Mouse (Mus musculus): ENCODE measurements around the gene Camkk2. TPM values are rescaled to one million over a fixed set of nuclear protein-coding genes. Genes with fewer than 3 reads are reported as not detected.
A peak's percentile ranks its signal among the peaks of the same experiment; 100 is the strongest.

The Camkk2 gene
- 66.1 and 69.4 TPM in 2 replicates for polyA plus RNA-seq (2015; fragmentation: Nextera tagmentation; extraction: Ambion mirVana)

- H3K4me3 ChIP-seq: peak within 1 kb of the TSS; percentile 74
- H3K9ac ChIP-seq: peak within 1 kb of the TSS; percentile 80
- H3K36me3 ChIP-seq (replicated peaks): no peaks in the 10 kb centered on the region
- WGBS: under 1% methylated on average over 44 of the region's 63 CpGs
- H3K4me1 ChIP-seq: peaks cover 17% of the 10 kb centered on the region
- H3K27me3 ChIP-seq (replicated peaks): no peaks in the 10 kb centered on the region
- peak within 1 kb of the TSS; percentile 70 for H3K27ac ChIP-seq
- peak; percentile 88 for ATAC-seq (replicated peaks)
- no peaks in the 10 kb centered on the region for H3K9me3 ChIP-seq
- peak within 1 kb of the TSS; percentile 87 for H3K4me2 ChIP-seq
Observed at GRCm38 (mm10) chr5:122779277-122779834, at the start of gene Camkk2. Gene Camkk2, minus strand, starts transcription at chr5:122779409.

DNA sequence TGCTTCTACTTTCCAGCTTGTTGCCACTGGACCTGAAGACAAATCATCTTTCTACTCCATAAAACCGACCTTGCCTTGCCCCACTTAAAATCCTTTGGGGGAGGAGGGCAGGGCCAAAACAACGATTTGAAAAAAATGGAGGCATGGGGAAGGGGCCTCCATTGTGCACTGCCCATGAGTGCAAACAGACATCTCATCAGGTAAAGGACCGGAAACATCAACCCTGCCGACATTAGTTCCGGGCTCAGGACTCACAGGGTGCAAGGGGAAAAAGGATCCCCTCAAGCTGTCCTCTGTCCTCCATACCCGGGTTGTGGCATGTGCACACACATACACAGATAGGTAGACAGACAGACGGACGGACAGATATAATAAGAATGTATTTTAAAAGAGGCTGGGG is 45.9 kb upstream of the Camkk2 start:
- H3K9ac ChIP-seq: no peak overlapping the region
- no peak overlapping the region for H3K4me2 ChIP-seq
- peaks cover 2% of the 10 kb centered on the region for H3K4me1 ChIP-seq
- H3K36me3 ChIP-seq (replicated peaks): no peaks in the 10 kb centered on the region
- no peaks in the 10 kb centered on the region for H3K9me3 ChIP-seq
- 80% methylated on average over 8 of the region's 8 CpGs for WGBS
- ATAC-seq (replicated peaks): no peak
- no peak overlapping the region for H3K4me3 ChIP-seq
- no peak overlapping the region for H3K27ac ChIP-seq
- H3K27me3 ChIP-seq (replicated peaks): no peaks in the 10 kb centered on the region

- H3K36me3 ChIP-seq (replicated peaks): 0 out of 2 replicates have a peak, but pooled peaks cover 1% of the 10 kb centered on the region
- H3K4me3 ChIP-seq: no peak overlapping the region
- H3K9ac ChIP-seq: no peak overlapping the region
- 71% methylated on average over 6 of the region's 6 CpGs for WGBS
- H3K27ac ChIP-seq: no peak overlapping the region
- H3K4me1 ChIP-seq: peaks cover 9% of the 10 kb centered on the region
- no peaks in the 10 kb centered on the region for H3K27me3 ChIP-seq (replicated peaks)
- no peaks in the 10 kb centered on the region for H3K9me3 ChIP-seq
- H3K4me2 ChIP-seq: no peak overlapping the region
- ATAC-seq (replicated peaks): no peak
Observed at GRCm38 (mm10) chr5:122824450-122824849, 45.2 kb upstream of the Camkk2 start.

GRCm38 (mm10) chr5:122823976-122824375 is 44.8 kb upstream of the Camkk2 start:
- no peak overlapping the region for H3K9ac ChIP-seq
- 0 out of 2 replicates have a peak, but pooled peaks cover 4% of the 10 kb centered on the region for H3K36me3 ChIP-seq (replicated peaks)
- 70% methylated on average over 1 of the region's 1 CpGs for WGBS
- H3K4me3 ChIP-seq: no peak overlapping the region
- H3K4me2 ChIP-seq: no peak overlapping the region
- no peak for ATAC-seq (replicated peaks)
- H3K27ac ChIP-seq: no peak overlapping the region
- peaks cover 12% of the 10 kb centered on the region for H3K4me1 ChIP-seq
- no peaks in the 10 kb centered on the region for H3K27me3 ChIP-seq (replicated peaks)
- H3K9me3 ChIP-seq: no peaks in the 10 kb centered on the region

DNA sequence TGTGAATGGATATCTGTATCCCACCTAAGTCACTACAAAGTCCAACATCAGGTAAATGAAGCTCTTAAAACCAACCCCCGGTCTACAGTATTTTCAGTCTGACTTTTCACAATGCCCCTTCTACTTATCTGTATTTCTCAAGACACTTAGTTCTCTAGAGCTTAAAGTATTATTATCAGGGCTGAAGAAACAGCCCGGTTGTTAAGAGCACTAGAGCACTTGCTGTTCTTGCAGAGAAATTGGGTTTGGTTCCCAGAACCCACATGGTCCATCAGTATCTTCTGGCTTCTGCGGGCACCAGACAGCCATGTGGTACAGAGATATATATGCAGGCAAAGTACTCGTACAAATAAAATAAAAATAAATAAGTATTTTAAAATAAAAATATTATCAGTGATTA is 43.2 kb upstream of the Camkk2 start:
- Histone ChIP-seq H3K9ac (no peak overlapping the region), H3K27me3 (replicated peaks) (no peaks in the 10 kb centered on the region), H3K4me2 (no peak overlapping the region), H3K27ac (no peak overlapping the region), H3K4me3 (no peak overlapping the region), H3K9me3 (no peaks in the 10 kb centered on the region), H3K4me1 (peaks cover 17% of the 10 kb centered on the region), H3K36me3 (replicated peaks) (peaks cover 13% of the 10 kb centered on the region)
- ATAC-seq (replicated peaks): no peak
- WGBS: 92% methylated on average over 4 of the region's 4 CpGs

DNA sequence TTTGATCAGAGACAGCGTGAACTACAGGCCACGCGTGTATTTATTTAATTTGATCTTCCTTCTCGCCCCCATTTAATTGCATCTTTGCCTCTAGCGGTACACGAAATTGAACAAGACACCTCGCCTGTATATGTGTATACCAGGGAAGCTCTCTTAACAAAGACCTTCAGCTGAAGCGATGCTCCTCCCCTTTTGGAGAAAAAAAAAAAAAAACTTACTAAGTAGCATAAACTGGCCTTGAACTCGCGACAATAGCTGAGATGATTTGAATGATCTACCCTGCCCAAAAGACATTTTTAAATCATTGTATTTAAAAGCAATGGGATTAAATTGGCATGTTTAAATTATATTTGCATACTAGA is 42.3 kb upstream of the Camkk2 start:
- Histone ChIP-seq H3K4me1 (peaks cover 17% of the 10 kb centered on the region), H3K9ac (peak overlapping the region; percentile 37; the same call in 1 of the 2 replicates), H3K9me3 (no peaks in the 10 kb centered on the region), H3K27me3 (replicated peaks) (no peaks in the 10 kb centered on the region), H3K4me2 (peak overlapping the region; percentile 52), H3K27ac (peak overlapping the region; percentile 98), H3K36me3 (replicated peaks) (peaks cover 19% of the 10 kb centered on the region), H3K4me3 (peak overlapping the region; percentile 87)
- peak; percentile 70 for ATAC-seq (replicated peaks)
- WGBS: 0% methylated on average over 10 of the region's 10 CpGs

GRCm38 (mm10) chr5:122820777-122821523 is 41.7 kb upstream of the Camkk2 start, which contains the start of gene Anapc5:
Gene Anapc5, minus strand, starts transcription at chr5:122821339.
- Histone ChIP-seq H3K36me3 (replicated peaks) (peaks cover 22% of the 10 kb centered on the region), H3K27me3 (replicated peaks) (no peaks in the 10 kb centered on the region)

DNA sequence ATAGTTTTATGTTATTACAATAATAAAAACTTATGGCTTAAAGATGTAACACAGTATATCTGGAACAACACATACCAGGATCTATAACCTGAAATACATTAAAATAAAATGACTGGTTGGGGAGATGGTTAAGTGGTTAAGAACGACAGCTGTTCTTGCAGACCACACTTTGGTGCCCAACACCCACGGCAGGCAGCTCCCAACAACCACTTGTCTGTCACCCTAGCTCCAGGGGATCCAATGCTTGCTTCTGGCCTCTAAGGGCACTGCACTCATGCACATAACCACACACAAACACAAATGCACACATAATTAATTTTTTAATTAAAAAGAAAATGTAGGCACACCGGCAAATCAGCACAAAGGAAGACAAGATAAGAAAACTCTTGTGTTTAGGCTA is 33.5 kb upstream of the Camkk2 start:
- Histone ChIP-seq H3K9ac (no peak overlapping the region), H3K4me2 (no peak overlapping the region), H3K4me3 (no peak overlapping the region), H3K27me3 (replicated peaks) (no peaks in the 10 kb centered on the region), H3K27ac (no peak overlapping the region), H3K36me3 (replicated peaks) (peaks cover 58% of the 10 kb centered on the region), H3K9me3 (no peaks in the 10 kb centered on the region), H3K4me1 (no peaks in the 10 kb centered on the region)
- WGBS: 84% methylated on average over 3 of the region's 3 CpGs
- no peak for ATAC-seq (replicated peaks)

More at GRCm38 (mm10) chr5:122820777-122821523, 41.7 kb upstream of the Camkk2 start, which contains the start of gene Anapc5:
- Histone ChIP-seq H3K9ac (peak within 1 kb of the TSS; percentile 72), H3K9me3 (no peaks in the 10 kb centered on the region), H3K4me2 (peak within 1 kb of the TSS; percentile 52), H3K27ac (peak within 1 kb of the TSS; percentile 98), H3K4me3 (peak within 1 kb of the TSS; percentile 87), H3K4me1 (peaks cover 17% of the 10 kb centered on the region)
- under 1% methylated on average over 54 of the region's 55 CpGs for WGBS
- ATAC-seq (replicated peaks): peak; percentile 100

DNA sequence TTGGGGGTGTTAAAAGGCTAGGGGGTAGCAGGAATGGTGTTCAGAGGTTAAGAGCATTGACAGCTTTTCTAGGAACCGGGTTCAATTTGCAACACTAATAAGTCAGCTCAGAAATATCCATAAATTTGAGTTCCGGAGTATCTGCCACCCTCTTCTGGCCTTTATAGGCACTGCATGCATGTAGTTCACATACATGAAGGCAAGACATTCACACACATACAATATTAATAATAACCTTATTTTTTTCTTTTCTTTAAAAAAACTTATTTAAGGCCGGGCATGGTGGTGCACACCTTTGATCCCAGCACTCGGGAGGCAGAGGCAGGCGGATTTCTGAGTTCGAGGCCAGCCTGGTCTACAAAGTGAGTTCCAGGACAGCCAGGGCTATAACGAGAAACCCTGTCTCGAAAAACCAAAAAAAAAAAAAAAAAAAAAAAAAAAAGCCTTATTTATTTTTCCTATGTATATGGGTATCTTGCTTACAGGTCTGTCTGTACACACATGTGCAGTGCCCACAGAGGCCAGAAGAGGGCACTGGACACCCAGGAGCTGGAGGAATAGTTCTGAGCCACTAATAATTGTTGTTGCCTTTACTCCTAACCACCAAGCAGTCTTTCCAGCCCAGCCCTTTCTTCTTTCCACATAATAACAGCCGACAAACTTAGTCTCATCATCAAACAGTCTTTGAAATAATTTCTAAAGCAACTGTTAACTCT is 32.3 kb upstream of the Camkk2 start:
- 96% methylated on average over 9 of the region's 9 CpGs for WGBS
- no peak for ATAC-seq (replicated peaks)

GRCm38 (mm10) chr5:122805503-122805902 is 26.3 kb upstream of the Camkk2 start:
- Histone ChIP-seq H3K4me3 (no peak overlapping the region), H3K9me3 (no peaks in the 10 kb centered on the region), H3K27ac (no peak overlapping the region), H3K4me2 (no peak overlapping the region), H3K9ac (no peak overlapping the region), H3K27me3 (replicated peaks) (no peaks in the 10 kb centered on the region), H3K4me1 (no peaks in the 10 kb centered on the region), H3K36me3 (replicated peaks) (peaks cover 71% of the 10 kb centered on the region)
- 68% methylated on average over 3 of the region's 3 CpGs for WGBS
- ATAC-seq (replicated peaks): no peak

More for the DNA sequence above, 32.3 kb upstream of the Camkk2 start:
- no peak overlapping the region for H3K9ac ChIP-seq
- H3K4me1 ChIP-seq: no peaks in the 10 kb centered on the region
- H3K27ac ChIP-seq: no peak overlapping the region
- no peak overlapping the region for H3K4me3 ChIP-seq
- peaks cover 61% of the 10 kb centered on the region for H3K36me3 ChIP-seq (replicated peaks)
- no peaks in the 10 kb centered on the region for H3K9me3 ChIP-seq
- no peaks in the 10 kb centered on the region for H3K27me3 ChIP-seq (replicated peaks)
- H3K4me2 ChIP-seq: no peak overlapping the region

DNA sequence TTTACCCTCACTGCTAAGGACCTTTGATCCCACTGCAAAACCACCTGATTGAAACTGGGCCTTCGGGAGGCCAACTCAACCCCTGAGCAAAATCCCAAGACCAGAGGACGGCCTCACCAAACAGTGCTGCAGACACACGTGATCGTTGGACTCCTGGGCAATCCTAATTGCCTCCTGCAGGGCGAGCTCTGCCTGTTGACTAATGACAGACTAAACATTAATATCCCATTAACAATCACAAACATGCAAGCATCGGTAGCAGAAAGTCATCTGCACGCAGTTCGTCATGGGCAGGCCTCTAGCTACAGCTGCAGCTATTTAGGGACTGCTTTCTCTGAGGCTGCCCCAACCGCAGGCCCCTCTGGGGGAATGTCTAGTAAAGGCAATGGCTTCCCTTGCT is 23.5 kb upstream of the Camkk2 start:
- H3K27ac ChIP-seq: no peak overlapping the region
- peaks cover 94% of the 10 kb centered on the region for H3K36me3 ChIP-seq (replicated peaks)
- no peaks in the 10 kb centered on the region for H3K27me3 ChIP-seq (replicated peaks)
- ATAC-seq (replicated peaks): no peak
- H3K4me3 ChIP-seq: no peak overlapping the region
- no peak overlapping the region for H3K9ac ChIP-seq
- WGBS: 88% methylated on average over 9 of the region's 9 CpGs
- no peak overlapping the region for H3K4me2 ChIP-seq
- no peaks in the 10 kb centered on the region for H3K9me3 ChIP-seq
- H3K4me1 ChIP-seq: peaks cover 16% of the 10 kb centered on the region

- no peak for ATAC-seq (replicated peaks)
- H3K9ac ChIP-seq: no peak overlapping the region
- H3K4me2 ChIP-seq: no peak overlapping the region
- H3K36me3 ChIP-seq (replicated peaks): peaks cover 85% of the 10 kb centered on the region
- H3K27ac ChIP-seq: no peak overlapping the region
- no peaks in the 10 kb centered on the region for H3K27me3 ChIP-seq (replicated peaks)
- no peak overlapping the region for H3K4me3 ChIP-seq
- 96% methylated on average over 8 of the region's 8 CpGs for WGBS
- peaks cover 16% of the 10 kb centered on the region for H3K4me1 ChIP-seq
- H3K9me3 ChIP-seq: no peaks in the 10 kb centered on the region
Observed at GRCm38 (mm10) chr5:122801684-122802083, 22.5 kb upstream of the Camkk2 start.

Measured in midbrain, embryonic 15.5 days (tissue).